Mouse (Mus musculus) splenic B cell, adult 2 months (primary cell): ENCODE measurements around the gene Papss1.

Source experiments
- DNase-seq: peaks from one replicate; pipeline ENCODE4 v3.0.0-alpha.2; 2011; ENCODE audit warnings: low read depth, low spot score
- H3K27me3 ChIP-seq: 2 replicates; pipeline ENCODE4 v1.6.1; 2012; ENCODE audit warnings: mild to moderate bottlenecking, low read length, moderate library complexity, mixed read lengths; ENCODE audit not compliant: control insufficient read depth, poor library complexity, insufficient read depth, severe bottlenecking
- H3K36me3 ChIP-seq: 2 replicates; pipeline ENCODE4 v1.6.1; 2012; ENCODE audit warnings: mild to moderate bottlenecking, low read length, moderate library complexity, mixed read lengths; ENCODE audit not compliant: control insufficient read depth, poor library complexity, insufficient read depth, severe bottlenecking

Papss1 gene

DNA sequence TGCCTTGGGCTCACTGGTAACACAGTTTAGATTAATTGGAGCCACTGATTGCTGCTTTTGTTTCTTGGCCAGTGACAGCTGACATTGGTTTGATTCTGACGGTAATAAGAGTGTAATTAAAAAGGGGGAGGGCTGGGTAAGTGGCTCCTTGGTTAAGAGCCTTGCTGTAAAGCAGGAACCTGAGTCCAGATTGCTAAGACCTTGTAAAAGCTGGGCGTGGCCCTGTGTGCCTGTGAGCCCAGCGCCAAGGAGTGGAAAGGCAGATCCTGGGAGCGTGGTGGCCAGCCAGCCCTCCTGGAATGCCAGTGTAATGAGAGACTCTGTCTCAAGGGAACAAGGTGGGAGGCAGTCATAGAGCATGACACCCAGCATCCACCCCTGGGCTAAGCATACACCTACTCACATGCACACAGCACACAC is 38.4 kb downstream of the Papss1 start:
- Histone ChIP-seq H3K36me3 (peaks cover 2% of the 10 kb centered on the region; the same call in 1 of the 2 replicates), H3K27me3 (no peaks in the 10 kb centered on the region)
- DNase-seq, result no peak

DNA sequence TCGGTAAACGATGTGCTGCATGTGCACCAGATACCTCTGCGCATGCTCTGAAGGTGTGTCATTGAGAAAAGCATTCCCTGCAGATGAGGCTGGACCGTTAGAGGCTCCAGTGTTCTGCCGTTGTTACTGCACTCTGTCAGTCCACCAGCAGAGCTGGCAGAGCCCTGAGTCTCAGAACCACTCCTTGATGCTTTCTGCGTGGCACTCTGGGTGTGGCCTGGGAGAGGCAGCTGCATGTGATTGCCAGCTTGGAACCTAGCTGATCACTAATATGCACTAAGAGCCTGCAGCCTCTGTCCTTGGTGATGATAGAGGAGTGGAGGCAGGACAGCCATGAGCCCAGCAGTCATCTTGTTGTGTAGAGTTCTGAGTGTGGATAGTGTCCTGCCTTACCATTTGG is 43.5 kb downstream of the Papss1 start:
- Histone ChIP-seq H3K36me3 (no peaks in the 10 kb centered on the region; the same call in 1 of the 2 replicates), H3K27me3 (no peaks in the 10 kb centered on the region)

DNA sequence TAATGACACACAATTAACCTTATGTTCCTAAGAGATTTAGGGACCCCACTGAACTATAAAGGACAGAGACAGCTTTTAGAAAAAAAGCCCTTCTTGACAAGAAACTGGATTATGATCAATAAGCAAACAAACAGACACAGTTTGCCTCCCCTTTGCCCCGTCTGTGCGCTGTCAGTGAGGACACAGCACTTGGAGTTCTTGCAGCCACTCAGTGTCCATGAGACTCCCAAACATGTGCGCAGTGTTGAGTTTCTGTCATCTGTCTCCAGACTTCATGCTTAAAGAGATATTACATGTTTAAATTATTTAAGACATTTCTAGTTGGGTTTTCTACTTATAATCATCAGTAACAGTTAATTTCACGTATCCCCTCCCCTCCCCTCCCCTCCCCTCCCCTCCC is 45.1 kb downstream of the Papss1 start:
- Histone ChIP-seq H3K27me3 (no peaks in the 10 kb centered on the region), H3K36me3 (no peaks in the 10 kb centered on the region; the same call in 1 of the 2 replicates)
- no peak for DNase-seq

More for the DNA sequence above, 43.5 kb downstream of the Papss1 start:
- DNase-seq, result no peak

DNA sequence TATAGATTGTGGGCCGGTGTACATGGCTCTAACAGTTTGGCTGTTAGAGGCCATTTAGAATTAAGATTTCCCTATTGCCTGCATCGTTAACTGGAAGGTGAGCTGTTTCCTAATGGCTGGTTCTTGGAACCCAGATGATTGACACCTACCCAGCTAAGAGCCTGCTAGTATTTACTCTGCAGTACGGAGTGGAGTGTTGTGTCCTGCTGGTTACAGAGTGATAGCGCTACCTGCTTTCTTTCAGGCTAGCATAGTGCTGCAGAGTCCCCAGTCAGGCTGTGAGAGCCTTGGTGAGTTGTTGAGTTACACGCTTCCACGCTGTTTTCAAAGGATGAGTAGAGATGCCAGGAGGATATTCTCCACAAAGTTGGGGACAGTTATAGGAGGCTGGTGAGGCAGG is 46.0 kb downstream of the Papss1 start:
- no peak for DNase-seq
- peaks cover 2% of the 10 kb centered on the region; the same call in 1 of the 2 replicates for H3K36me3 ChIP-seq
- no peaks in the 10 kb centered on the region for H3K27me3 ChIP-seq

DNA sequence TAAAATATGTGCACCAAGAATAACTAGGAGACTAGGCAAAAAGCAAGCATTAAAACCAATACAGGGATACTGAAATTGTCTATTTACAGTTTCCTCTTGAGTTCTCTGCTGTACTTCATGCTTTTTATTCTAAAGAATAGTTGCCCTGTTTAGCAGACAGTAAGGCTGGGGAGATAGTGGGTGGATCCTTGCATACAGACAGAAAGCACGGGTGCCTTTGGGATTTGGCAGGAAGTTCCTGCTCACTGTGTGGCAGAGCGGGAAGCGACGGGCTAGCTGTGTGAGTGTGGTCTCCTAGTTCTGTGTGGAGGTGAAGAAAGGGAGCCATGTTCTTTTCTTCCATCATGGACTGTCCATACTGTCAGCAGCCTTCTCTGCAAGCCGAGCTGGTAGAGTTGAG is 48.3 kb downstream of the Papss1 start:
- no peaks in the 10 kb centered on the region for H3K27me3 ChIP-seq

DNA sequence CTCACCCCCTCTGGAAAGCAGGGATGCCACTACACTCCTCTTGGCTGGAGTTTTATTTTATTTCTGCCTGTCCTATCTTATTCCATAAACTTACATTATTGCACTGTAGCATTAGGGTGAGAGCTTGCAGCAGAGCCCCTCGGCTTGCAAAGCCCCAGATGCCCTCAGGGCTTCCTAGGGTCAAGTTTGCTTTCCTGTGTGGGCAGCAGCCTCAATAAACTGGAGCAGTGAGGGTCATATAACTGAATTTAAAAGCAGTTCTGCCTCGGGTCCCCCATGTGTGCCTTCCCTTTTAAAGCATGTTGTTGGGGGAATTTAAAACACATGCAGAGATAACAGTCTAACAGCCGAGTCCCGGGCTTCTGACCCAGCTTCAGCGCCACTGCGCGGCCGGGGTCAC is 49.5 kb downstream of the Papss1 start:
- no peak for DNase-seq
- H3K36me3 ChIP-seq, result 0 out of 2 replicates have a peak, but pooled peaks cover 2% of the 10 kb centered on the region
- H3K27me3 ChIP-seq, result no peaks in the 10 kb centered on the region

More for the DNA sequence above, 48.3 kb downstream of the Papss1 start:
- H3K36me3 ChIP-seq, result 0 out of 2 replicates have a peak, but pooled peaks cover 2% of the 10 kb centered on the region
- DNase-seq, result no peak

DNA sequence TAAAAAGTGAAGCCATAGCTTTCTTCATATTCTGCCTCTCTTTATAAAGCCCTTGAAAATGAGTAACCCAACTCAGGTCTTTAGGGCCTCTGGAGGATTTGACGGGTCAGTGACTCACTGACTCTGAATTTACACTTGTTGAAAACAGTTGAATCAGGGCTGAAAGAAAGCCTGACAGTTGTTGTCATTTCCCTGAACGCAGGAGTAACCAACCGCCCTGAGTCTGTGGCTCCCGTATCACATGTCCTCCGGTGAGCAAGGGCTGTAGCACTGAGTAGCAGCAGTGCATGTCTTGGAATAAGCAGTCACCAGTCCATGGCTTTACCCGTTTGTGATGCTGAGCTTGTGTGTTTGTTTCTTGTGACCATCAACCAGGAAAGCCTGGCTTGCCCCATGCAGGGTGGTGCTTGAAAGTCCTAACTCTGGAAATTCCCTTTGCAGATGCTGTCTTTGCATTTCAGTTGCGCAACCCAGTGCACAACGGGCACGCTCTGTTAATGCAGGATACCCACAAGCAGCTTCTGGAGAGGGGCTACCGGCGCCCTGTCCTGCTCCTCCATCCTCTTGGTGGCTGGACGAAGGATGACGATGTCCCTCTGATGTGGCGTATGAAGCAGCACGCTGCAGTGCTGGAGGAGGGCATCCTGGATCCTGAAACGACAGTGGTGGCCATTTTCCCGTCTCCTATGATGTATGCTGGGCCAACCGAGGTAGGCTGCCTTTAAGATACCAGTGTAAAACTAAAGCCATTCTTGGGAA is 54.2 kb downstream of the Papss1 start:
- Histone ChIP-seq H3K27me3 (no peaks in the 10 kb centered on the region), H3K36me3 (0 out of 2 replicates have a peak, but pooled peaks cover 2% of the 10 kb centered on the region)
- no peak for DNase-seq

DNA sequence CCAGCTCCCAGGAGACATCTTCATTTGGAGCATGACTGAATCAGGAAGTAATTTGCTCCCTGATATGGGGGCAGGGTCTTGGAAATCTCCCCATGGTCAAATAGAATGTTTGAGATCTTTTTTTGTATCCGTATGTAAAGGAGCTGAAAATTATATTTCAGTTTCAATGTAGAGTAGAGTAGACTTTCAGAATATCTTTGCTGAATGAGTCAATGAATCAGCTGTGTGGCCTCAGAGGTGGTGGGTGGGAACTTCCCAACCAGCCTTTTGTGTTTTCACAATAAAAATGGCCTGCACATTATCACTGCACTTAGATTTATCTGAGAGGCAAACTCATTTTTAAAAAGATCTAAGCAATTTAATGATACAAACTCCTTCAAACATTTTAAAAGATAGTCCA is 58.6 kb downstream of the Papss1 start:
- Histone ChIP-seq H3K27me3 (no peaks in the 10 kb centered on the region), H3K36me3 (no peaks in the 10 kb centered on the region; the same call in none of the 2 replicates)
- DNase-seq, result no peak

DNA sequence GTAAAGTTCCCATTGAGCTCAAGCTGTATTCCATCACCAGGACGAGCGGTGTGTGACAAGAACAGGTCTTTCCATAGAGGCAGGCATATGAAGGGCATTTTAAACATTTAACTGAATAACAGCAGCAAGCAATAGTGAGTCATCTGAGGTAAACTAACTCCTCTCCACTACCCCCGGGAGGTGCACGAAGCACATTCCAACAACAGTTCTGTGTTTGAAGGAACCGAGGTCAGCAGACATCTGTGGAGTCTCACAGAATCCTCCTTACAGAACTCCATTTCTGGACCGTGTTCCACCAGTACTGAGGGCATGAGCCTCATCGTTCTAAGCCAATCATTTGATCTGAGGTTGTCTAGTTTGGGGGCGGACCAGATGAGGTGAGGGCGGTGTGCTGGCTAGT is 59.5 kb downstream of the Papss1 start:
- Histone ChIP-seq H3K27me3 (no peaks in the 10 kb centered on the region), H3K36me3 (no peaks in the 10 kb centered on the region; the same call in none of the 2 replicates)
- DNase-seq, result no peak

DNA sequence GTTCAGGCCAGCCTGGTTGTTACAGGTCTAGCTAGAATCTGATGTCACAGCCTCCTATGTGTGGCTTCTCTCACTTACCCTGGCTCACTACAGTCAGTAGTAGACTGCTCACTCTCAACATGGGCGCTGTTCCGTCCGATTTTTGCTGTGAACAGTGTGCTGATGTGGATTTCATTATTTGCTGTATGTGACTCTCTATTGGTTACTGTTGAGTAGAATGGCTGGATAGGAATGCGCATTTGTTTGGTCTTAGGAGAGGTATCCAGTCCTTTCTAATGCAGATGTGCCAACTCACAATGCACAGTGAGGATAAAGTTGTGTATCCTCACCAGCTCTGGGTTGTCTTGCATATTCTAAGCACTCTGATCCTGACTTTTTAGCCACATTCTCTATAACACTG is 62.9 kb downstream of the Papss1 start:
- DNase-seq, result no peak
- no peaks in the 10 kb centered on the region for H3K27me3 ChIP-seq
- H3K36me3 ChIP-seq, result no peaks in the 10 kb centered on the region; the same call in none of the 2 replicates

DNA sequence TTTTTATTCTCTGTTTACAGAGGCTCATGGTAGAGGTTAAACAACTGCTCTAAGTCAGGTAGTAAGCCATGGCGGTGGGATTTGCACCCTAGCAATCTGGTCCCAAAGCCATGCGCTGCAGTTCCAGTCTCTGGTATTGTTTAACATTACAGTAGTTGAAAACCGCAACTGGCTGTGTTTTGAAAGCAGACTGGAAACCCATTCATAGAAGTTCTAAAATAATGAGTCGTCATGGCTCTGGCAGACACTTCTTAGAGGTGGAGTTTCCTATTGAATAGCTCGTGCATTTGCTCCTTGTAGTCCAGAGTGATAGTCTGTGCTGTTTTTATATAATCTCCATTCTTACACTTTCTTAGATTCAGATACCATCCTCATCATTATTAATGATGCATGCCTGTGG is 63.7 kb downstream of the Papss1 start:
- Histone ChIP-seq H3K36me3 (no peaks in the 10 kb centered on the region; the same call in none of the 2 replicates), H3K27me3 (no peaks in the 10 kb centered on the region)
- no peak for DNase-seq

DNA sequence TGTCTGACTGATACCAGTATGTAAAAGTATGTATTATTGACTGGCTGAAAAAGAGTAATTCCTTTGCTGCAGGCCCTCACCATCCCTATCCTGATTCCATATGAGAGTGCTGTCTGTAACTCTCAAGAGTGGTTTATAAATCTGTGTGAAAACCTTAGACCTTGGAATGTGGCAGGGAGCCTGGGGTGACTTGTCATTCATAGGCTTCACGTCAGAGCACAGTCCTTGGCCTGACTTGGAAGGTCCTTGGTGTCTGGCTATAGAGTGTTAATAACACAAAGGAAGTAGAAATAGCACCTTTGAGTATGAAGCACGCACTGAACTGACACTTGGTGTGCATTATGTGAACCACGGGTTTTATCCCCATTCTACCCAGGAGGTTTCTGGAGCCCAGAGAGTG is 64.4 kb downstream of the Papss1 start:
- Histone ChIP-seq H3K27me3 (no peaks in the 10 kb centered on the region), H3K36me3 (no peaks in the 10 kb centered on the region; the same call in none of the 2 replicates)
- no peak for DNase-seq

DNA sequence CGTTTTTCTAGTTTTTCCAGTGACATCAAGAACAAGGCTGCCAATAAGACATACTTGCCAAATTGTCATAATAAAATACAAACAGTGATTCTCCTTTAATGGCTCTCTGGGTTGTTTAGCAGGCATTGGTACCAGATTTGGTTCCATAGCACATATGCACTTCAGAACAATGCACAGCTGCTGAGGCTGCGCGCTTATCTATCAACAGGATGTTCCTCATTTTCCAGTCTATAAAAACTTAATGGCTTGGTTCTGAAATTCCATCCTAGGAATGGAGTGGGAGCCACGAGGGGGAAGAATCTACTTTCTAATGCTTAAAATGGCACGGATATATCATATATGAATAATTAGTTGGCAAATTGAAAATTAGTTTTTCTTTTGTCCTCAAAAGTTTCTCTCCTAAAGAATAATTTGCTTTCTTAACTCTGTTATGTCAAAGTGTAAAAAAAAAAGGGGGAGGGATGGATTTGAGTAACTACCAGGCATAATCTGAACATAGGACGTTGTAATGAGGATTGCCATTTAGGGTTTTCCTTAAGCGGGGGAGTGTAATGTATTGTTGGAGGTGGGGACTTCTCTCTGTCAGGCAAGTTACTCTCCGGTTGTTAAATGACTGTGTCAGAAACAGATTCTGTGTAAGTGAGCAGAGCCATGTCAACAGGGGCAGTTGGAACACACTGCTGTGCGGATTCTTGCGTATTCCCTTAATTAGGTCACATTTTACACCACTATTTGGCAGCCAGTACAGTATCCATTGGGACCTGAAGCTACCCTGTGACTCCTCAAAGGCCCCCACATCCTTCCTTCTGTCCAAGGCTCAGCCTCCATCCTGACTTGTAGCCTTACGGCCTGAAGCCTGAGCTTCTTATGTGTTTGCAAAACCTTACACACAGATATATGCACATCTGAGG is 66.1 kb downstream of the Papss1 start:
- DNase-seq, result no peak
- Histone ChIP-seq H3K36me3 (no peaks in the 10 kb centered on the region; the same call in 1 of the 2 replicates), H3K27me3 (no peaks in the 10 kb centered on the region)

DNA sequence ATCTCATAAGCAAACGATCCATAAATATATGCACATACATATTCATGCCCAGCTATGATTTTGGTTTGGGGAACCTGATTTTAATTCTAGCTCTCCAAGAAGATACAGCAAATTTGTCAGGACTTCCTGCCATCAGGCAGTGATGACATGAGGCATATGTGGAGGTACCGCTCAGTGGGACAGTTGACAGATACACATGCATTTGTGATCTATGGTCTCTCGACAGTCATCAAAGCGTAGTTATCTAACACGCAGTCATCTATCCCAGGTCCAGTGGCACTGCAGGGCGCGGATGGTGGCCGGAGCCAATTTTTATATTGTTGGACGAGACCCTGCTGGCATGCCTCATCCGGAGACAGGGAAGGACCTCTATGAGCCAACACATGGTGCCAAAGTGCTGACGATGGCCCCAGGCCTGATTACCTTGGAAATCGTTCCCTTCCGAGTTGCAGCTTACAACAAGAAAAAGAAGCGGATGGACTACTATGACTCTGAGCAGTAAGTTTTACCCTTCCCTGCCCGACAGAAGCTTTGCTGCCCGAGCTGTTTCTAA is 66.8 kb downstream of the Papss1 start:
- H3K27me3 ChIP-seq, result no peaks in the 10 kb centered on the region
- DNase-seq, result no peak
- no peaks in the 10 kb centered on the region; the same call in 1 of the 2 replicates for H3K36me3 ChIP-seq
